Mouse (Mus musculus) olfactory bulb, adult 2 months (tissue): ENCODE results near the gene Fibp.

Source experiments
- CTCF ChIP-seq: fragments of 200-500 bp; IDR thresholded peaks from 2 replicates; pipeline ENCODE4 v1.5.1; 2012; ENCODE audit warnings: low read depth, mild to moderate bottlenecking, low read length, moderate library complexity; ENCODE audit not compliant: insufficient read depth
- POLR2A ChIP-seq: fragments of 200-500 bp; IDR thresholded peaks from 2 replicates; pipeline ENCODE4 v1.6.1; 2012; ENCODE audit warnings: mild to moderate bottlenecking, low read depth, low read length, moderate library complexity; ENCODE audit not compliant: insufficient read depth

DNA sequence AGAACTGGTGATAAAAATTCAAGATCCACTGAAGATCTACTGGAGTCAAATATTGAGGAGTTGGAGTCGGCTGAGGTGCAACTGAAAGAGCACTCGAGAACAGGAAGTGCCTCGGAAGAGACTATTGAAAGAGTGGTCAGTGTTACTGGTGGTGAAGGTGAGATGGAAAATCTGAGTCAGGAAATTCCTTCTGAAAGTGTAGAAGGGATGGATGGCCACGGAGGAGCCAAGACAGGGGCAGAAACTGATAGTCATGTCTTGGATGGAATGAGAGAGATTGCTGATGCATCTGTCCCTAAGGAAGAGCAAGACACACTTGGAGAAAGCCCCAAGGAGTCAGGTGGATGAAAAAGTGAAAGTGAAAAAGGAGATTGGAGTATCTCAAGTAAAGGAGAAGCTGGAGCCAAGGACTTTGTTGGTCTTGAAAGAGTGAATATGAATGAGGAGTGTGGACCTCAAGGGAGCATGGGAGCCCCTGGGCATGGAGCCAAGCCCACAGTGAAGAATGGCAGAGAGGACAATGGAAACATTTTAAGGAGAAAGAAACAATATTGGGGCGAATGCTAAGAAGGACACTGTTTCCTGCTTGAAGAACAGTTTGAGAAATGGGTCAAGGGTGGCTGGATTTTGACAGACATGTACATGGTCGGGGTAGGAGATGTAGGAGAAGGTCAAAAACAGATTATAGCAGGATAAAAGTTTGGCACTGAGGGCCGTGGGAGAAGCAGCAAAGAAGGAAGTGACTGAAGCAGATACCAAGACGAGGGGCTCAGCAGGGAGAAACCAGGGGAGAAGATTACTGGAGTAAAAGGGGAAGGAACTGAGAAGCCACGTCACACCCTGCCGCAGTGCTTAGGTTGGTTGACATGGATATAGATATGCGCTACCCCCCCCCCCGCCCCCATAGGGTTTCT is 51.9 kb downstream of the Fibp start:
- no peak for TF ChIP-seq POLR2A
- TF ChIP-seq CTCF, result no peak
